Mouse (Mus musculus) kidney, adult 2 months (tissue): ENCODE data around the gene Smim12. TPM values are rescaled to one million over a fixed set of nuclear protein-coding genes. Genes with fewer than 3 reads are reported as not detected.

Experiments used
- DNase-seq: peaks from one replicate; pipeline ENCODE4 v3.0.0; 2021
- H3K27ac ChIP-seq: fragments of 200-500 bp; 2 replicates; pipeline ENCODE4 v1.5.1; 2012; ENCODE audit warnings: low read depth, low read length, control low read depth, inconsistent platforms; ENCODE audit not compliant: insufficient read depth
- H3K27me3 ChIP-seq: fragments of 200-500 bp; replicated peaks from 2 replicates; pipeline ENCODE4 v1.6.1; 2012; ENCODE audit warnings: mild to moderate bottlenecking, moderate library complexity, low read length, inconsistent platforms; ENCODE audit not compliant: control insufficient read depth, insufficient read depth
- H3K36me3 ChIP-seq: fragments of 200-500 bp; 2 replicates; pipeline ENCODE4 v1.6.1; 2012; ENCODE audit warnings: mild to moderate bottlenecking, moderate library complexity, low read length, inconsistent platforms; ENCODE audit not compliant: control insufficient read depth, insufficient read depth
- H3K4me1 ChIP-seq: fragments of 200-500 bp; 2 replicates; pipeline ENCODE4 v1.6.1; 2011; ENCODE audit warnings: low read length; ENCODE audit not compliant: control insufficient read depth, insufficient read depth
- H3K4me3 ChIP-seq: fragments of 200-500 bp; 2 replicates; pipeline ENCODE4 v1.5.1; 2011; ENCODE audit warnings: mild to moderate bottlenecking, low read depth, low read length, control low read depth; ENCODE audit not compliant: insufficient read depth
- CTCF ChIP-seq: fragments of 200-500 bp; conservative IDR thresholded peaks from 2 replicates; pipeline ENCODE4 v1.5.1; 2011; ENCODE audit warnings: low read depth, mild to moderate bottlenecking, control low read depth, low read length, moderate library complexity, mixed read lengths; ENCODE audit not compliant: insufficient read depth, insufficient read length
- POLR2A ChIP-seq: fragments of 200-500 bp; IDR thresholded peaks from one replicate; pipeline ENCODE4 v1.6.1; 2011; ENCODE audit warnings: low read depth, low read length, control low read depth
- WGBS: fragments of 180-500 bp; shearing (Covaris S2); methylation state at CpG from one replicate; pipeline ENCODE4 v1.1.7; 2018; 5-methylcytosine and 5-hydroxymethylcytosine counted together
- polyA plus RNA-seq: library from polyadenylated mRNA; depleted of rRNA; stranded (reverse); fragments of >200 nt; gene quantifications from 2 replicates; pipeline ENCODE4 v1.2.3, GENCODE M21; 2012

Gene Smim12
- polyA plus RNA-seq, 1 experiment: 49.9 TPM

DNA sequence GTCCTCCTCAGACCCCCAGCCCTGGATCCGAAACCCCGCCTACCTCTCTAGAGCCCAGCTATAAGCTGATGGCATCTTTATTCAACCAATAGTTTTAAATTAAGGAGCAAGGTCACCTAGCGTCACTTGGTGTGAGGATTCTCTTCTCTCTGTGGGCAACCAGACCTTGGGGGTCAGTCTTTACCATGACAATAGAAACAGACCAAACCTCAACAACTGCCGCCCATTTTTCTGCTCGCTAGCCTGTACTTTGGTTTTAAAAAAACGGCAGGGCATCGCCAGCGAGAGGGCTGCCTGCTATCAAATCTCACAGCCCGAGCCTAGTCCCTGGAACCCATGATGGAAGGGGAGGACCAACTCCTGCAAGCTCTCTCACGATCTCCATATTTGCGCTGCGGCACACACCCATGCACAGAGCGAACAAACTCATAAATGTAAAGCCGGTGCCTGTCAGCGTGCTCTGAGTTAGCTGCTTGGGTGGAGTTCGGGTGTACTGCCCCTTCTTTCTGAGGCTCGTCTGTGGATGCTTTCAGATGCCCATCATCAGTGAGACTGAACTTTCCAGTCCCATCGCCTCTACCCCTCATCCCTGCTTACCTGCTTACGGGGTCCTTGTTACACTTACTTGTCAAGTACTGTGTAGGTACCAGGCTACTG lies 19.0 kb upstream of the Smim12 start:
- H3K36me3 ChIP-seq: no peaks in the 10 kb centered on the region
- WGBS: 15% methylated on average over 19 of the region's 19 CpGs
- no peak for DNase-seq
- H3K4me1 ChIP-seq: no peaks in the 10 kb centered on the region
- TF ChIP-seq CTCF (no peak), POLR2A (no peak)
- no peak overlapping the region for H3K4me3 ChIP-seq
- H3K27me3 ChIP-seq: no peaks in the 10 kb centered on the region
- H3K27ac ChIP-seq: no peak overlapping the region

GRCm38 (mm10) chr4:127226067-127226466 lies 17.5 kb upstream of the Smim12 start:
- no peak overlapping the region for H3K27ac ChIP-seq
- no peaks in the 10 kb centered on the region for H3K27me3 ChIP-seq
- 37% methylated on average over 4 of the region's 4 CpGs for WGBS
- H3K36me3 ChIP-seq: no peaks in the 10 kb centered on the region
- TF ChIP-seq CTCF: no peak
- TF ChIP-seq POLR2A: no peak
- no peak for DNase-seq
- H3K4me1 ChIP-seq: no peaks in the 10 kb centered on the region
- no peak overlapping the region for H3K4me3 ChIP-seq

DNA sequence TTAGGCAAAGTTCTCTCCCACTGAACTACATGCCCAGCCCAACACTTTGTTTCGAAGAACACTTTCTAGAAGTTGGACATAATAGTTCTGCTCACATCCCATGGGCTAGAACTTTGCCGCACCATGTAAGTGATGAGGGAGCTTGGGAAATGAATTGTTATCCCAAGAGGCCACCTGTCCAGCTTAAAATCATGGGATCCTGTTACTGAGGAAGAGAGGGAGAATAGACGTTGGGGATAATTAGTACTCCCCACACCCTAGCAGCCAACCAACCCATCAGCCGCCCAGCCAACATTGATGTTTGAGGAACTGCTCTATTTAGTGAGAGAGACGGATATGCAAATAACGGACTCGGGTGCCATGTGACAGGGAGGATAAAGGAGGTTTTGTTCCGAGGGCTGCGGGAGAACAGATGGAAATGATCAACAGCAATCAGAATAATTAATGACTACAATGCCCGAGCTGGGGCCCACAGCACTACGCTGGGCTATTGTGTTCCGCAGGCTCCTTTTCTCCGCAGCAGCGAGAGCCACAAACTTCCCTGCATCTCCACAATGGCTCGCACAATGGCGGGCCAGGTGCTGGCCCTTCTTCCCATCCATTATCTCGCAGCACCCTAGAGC lies 16.4 kb upstream of the Smim12 start:
- Histone ChIP-seq H3K36me3 (no peaks in the 10 kb centered on the region), H3K4me3 (no peak overlapping the region), H3K27me3 (no peaks in the 10 kb centered on the region), H3K4me1 (no peaks in the 10 kb centered on the region), H3K27ac (no peak overlapping the region)
- 20% methylated on average over 17 of the region's 17 CpGs for WGBS
- TF ChIP-seq CTCF (no peak), POLR2A (no peak)
- DNase-seq: no peak

DNA sequence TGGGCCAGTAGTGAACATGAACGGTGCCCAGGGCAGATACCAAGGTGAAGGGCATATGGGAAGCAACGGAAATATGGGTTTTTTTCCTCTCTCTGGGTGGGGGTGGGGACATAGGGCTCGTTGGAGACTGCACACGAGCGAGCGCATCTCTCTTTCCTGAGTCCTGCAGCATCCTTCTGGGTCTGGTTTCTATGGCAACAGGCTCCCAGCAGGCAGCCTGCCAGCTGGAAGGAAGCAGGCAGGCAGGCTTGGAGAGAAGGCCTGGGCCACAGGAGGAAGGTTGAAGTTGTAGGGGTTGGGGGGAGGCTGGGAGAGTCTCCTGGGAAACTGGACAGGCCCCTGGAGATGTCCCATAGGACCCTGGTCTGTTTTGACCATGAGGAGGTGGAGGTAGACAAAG lies 11.6 kb upstream of the Smim12 start:
- Histone ChIP-seq H3K27me3 (peaks cover 3% of the 10 kb centered on the region; the same call in 1 of the 2 replicates), H3K4me1 (no peaks in the 10 kb centered on the region), H3K27ac (no peak overlapping the region), H3K4me3 (no peak overlapping the region), H3K36me3 (no peaks in the 10 kb centered on the region)
- no peak for DNase-seq
- TF ChIP-seq POLR2A (no peak), CTCF (no peak)
- WGBS: 51% methylated on average over 6 of the region's 6 CpGs

GRCm38 (mm10) chr4:127232551-127232950 lies 11.0 kb upstream of the Smim12 start:
- Histone ChIP-seq H3K4me1 (no peaks in the 10 kb centered on the region), H3K36me3 (no peaks in the 10 kb centered on the region), H3K27me3 (peaks cover 3% of the 10 kb centered on the region; the same call in 1 of the 2 replicates), H3K4me3 (no peak overlapping the region), H3K27ac (no peak overlapping the region)
- TF ChIP-seq POLR2A: no peak
- no peak for TF ChIP-seq CTCF
- DNase-seq: no peak
- 65% methylated on average over 5 of the region's 5 CpGs for WGBS

DNA sequence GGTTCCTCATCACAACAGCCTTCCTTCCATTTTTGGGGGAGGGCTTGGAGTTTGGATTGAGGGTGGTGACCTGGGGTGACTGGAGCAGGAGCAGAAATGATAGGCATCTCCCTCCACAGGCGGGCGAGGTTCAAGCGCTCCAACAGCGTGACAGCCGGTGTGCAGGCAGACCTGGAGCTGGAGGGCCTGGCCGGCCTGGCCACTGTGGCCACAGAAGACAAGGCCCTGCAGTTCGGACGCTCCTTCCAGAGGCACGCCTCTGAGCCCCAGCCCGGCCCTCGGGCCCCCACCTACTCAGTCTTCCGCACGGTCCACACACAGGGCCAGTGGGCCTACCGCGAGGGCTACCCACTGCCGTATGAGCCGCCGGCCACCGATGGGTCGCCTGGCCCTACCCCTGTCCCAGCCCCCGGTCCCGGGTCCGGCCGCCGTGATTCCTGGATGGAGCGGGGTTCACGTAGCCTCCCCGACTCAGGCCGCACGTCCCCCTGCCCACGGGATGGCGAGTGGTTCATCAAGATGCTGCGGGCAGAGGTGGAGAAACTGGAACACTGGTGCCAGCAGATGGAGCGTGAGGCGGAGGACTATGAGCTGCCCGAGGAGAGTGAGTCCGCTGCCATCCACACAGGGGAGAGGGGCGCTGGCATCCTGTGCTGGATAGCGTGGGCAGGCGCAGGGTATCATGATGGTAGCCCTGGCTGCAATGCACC lies 10.0 kb upstream of the Smim12 start:
- 89% methylated on average over 40 of the region's 40 CpGs for WGBS

More for the DNA sequence above, 10.0 kb upstream of the Smim12 start:
- TF ChIP-seq POLR2A (no peak), CTCF (no peak)
- no peak overlapping the region for H3K4me3 ChIP-seq
- no peak for DNase-seq
- H3K36me3 ChIP-seq: no peaks in the 10 kb centered on the region
- no peaks in the 10 kb centered on the region for H3K4me1 ChIP-seq
- H3K27ac ChIP-seq: no peak overlapping the region
- H3K27me3 ChIP-seq: peaks cover 3% of the 10 kb centered on the region; the same call in 1 of the 2 replicates
